Mouse (Mus musculus): ENCODE measurements at regions not wholly inside any gene's neighbourhood (a gene's known extent, or its start where the extent isn't known, plus 50 kb on each side); places are given as distances from the start of the nearest gene placed in this dataset.

DNA sequence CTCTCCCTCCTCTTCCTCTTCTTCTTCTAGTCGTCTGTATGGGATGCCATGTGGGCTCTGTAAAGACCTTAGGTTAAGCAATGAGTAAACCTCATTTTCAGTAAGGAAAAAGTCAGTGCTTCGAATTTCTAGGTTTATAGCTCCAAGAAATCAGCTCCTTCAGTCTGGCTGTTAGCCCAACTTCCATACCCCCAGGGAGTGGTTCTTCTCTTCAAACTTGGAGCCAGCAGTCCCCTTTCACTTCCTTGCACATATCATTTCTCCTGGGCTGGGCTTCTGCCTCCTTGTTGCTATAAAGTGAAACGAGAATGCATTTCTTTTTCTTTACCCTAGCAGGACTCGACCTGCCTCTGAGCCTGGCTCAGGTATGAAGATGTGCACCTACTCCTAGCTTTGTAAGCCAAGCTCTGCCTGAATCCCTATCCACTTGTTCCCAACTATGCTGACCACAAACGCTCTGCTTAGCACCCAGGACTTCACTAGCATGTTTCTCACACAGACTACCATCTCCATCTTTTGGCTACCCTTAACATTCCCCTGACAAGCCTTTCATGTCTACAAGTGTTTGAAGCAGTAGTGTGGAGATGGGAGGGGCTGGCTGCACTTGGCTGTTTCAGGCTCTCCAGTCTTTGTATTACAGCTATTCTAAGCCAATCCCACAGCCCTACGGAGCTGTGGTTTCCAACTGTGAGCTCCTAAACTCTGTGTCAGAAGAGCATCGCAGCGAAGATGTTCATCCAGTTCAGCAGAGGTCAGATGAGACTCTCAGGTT lies 243.8 kb upstream of the Tprg start:
- ATAC-seq = no peak

DNA sequence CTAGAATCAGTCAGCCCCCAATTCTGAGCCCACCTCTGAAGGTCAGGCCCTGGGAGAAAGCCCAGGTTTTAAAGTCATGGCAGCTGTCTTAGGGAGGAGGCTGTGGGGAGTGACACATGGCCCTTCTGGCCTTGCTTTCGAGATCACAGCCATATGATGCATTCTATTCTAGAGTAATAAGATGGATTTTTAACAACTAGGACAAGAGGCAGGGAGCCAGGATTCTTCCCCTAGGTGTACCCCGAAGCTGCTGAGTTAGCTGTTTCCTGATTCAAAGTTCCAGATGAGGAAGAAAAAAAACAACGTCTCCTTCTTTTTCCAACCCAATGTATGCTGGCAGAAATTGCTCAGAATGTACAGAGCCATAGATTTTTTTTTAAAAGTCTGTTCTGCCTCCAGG lies 242.0 kb upstream of the Tprg start:
- ATAC-seq = no peak

DNA sequence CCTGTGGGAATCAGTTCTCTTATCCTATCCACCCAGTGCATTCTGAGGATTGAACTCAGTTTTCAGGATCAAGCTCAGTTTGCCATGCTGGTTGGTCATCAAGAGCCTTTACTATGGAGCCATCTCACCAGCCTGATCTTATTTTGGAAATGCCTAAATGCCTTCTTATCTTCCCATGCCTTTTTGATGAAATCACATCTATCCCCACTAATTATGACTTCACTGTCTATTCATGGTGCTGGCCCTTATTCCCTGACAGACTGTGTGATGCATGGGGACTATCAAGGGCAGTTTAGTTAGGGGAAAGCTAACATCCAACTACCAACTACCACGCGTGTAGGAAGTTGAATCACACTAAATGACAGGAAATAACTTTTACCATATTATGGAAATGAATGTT lies 238.9 kb upstream of the Tprg start:
- ATAC-seq = no peak

DNA sequence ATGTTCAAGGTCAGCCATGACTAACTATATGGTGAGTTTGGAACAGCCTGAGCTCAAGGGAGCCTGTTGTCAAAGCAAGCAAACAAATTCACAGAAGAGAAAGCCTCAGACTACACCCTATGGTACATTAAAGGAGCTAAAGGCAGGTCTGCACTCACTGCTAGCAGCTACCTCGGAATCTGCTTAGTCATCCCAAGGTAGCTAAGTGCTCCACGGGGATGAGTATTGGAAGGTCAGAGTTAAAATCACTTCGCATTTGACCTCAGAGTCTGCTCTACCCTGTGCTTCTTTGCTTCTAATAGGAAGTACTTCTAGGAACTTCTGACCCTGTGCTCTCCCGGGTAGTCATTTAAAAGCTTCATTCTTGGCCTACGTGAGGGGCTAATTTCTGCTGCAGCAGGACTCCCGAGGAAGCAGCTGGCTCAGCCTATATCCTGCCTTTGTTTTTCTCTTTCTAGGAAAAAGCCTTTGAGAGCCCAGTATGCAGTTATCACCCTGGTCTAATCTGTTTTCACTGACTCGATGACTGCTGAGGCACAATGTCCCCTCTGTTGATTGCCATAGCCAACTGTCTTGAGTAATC lies 236.6 kb upstream of the Tprg start:
- ATAC-seq = no peak

DNA sequence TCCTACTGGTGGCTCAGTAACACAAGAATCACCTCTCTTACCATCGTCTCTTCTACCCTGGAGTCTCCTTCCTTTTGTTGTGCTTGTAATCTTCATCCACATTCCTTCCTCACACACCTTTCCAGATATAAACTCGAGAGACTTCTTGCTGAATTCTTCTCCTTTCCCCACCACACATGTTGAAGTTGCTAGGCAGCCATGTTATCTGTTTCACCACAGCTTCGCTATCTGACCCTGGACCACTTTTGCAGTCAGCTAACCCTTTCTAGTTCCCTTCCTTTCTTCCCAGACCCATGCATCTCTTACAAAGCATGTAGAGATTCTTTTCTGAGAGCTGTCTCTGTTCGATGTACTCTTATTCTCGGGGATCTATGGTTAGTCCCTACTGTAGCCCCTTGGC lies 235.6 kb upstream of the Tprg start:
- ATAC-seq = no peak

DNA sequence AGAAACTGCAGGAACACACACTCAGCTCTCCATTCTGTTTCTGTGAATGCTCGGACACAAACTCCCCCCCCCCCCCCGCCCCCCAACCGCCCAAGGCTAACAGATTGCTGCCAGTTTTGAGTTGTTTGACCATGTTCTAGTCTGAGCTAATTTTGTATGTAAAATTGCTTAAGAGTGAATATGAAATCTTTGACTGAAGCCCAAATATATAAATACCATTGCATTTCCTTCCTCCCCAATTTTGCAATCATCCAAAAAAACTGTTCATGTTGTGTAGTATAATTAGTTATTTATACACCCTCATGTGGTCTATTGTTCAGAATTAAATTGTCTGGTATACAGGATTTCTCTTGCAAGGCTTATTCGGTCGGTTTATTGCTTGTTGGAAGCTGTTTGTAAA lies 234.2 kb upstream of the Tprg start:
- no peak for ATAC-seq

DNA sequence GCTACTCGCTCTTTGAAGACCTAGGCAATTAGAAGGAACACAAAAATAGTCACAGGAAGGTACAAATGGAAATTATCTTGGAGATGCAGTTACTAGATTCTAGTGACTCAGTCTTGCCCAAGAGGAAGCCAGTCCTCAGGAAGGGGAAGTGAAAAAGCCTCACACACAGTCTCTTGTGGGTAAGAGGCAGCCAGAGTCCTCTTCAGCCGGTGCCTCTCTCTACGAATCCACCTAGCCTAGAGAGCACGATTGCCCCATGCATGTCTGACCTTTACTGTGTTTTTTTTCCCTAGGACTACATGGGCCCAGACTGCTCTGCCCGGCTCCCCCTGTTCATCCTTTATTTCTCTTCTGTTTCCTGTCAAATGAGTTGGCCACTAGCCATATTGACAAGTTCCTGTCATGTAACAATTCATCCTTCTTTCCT lies 233.7 kb upstream of the Tprg start:
- peak; percentile 58 for ATAC-seq

DNA sequence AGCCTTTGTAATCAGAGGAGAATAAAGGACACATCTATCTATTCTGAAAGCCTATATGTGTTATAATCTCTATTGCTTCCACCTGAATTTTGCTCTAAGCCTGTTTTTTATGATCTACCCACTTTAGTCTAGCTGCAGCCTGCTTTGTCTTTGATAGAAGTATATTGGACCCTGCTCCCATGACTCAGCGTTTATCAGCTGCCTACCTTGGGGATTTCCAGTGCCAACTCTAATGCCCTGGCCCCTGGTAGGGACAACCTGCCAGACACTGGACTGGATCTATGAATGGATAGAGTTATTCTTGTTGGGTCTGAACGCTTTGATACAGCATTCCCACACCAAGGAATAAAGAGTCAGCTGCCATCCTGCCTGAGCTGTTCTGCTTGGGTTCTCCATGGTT lies 232.3 kb upstream of the Tprg start:
- ATAC-seq = no peak

DNA sequence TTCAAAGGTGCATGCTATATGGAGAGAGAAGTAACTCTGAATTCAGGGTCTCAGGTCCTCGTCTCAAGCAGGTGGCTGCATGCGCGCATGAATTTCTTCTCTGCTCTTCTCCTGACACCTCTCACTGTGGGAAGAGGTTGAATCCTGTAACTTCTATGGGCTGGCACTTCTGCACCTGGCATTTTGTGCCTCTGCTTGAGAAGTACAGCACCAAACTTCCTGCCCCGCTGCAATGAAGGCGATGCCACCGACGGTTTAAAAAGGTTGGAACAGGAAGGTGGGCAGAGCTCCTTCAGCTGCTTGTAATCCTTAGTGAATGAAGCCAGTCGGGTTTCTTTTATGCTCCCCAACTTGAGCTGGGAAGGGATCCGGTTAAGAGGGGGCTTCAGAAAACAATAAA lies 231.2 kb upstream of the Tprg start:
- ATAC-seq = no peak

DNA sequence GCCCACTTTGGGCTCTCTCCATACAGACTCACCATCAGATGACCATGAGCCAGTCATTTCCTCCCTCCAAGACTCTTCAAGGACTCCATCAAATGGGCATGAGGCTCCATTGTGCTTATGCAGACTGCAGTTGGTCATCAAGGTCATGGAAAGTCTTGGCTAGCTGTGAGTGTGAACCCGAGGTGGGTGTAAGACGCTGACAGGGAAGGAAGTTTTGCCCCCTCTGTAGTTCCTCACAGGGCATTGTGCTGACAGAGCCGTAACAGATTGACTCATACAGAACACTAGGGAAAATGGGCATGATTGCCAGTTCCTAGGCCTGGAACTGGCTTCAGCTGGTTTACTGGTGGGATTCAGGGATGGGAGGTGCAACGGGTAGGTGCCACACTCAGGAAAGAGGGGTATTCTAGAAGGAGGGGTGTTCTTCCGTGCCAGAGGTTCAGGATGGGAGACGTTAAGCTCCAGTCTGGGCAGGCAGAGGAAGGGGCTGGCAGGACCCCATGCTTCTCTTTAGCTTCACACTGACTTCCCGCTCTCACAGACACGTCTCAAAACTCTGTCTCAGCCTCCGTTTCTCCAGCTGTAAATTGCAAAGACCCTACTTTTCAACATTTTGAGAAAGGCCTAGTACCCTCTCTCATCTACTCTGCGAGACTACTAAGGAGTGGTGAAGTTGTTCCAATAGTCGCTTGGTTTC lies 228.4 kb upstream of the Tprg start:
- no peak for ATAC-seq

DNA sequence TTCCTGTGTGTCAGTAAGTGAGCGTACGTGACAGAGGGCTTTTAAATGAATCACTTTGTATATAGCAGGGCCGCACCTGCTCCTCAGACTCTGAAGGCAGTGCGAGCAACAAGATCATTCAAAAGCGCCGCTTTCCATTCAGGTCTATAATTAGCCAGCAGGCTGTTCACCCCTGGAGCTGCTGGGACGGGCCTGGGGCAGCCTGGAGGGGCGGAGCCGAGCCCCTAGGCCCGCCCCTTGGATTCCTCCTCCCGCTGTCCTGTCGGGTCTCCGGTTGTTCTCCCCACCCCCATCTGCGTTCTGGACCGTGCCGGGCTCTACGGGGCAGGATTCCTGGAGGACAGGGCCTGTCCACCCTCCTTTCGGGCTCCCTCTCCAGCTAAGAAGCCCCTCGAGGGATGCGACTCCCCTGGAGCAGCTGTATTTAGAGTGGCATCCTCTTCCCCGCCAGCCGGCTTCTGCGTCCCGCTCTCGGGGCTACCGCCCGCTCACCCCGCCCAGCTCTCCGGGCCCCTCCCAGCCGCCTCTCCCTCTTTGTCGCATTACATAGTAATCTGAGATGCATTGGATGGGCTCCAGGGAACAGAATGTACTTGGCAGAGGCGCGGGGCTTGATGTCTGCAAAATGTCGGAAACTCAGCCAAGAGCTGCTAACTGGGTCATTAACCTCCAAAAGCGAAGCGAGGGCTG lies 227.7 kb upstream of the Tprg start:
- ATAC-seq = peak; percentile 81

DNA sequence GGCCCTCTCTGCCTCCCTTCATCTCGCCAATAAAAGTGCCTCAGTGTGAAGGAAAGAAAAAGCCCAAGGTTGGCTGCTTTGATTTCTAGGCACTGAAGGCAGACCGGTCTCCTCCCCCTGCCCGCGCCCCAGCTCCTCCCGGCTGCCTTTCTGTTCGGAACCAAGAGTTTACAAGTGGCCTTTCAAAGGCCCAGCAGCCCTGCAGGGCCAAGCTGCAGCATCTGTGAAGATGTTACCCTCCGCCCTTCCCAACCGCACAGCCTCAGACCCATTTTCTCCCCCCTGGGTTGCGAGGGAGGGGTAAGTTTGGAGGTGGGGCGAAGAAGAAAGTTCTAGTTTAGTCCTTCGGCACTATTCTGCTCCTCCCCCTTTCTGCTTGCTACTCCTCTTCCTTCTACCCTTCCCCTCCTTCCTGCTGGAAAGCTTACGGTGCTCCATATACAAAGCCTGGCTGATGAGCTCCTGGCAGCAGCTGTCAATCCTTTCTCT lies 227.1 kb upstream of the Tprg start:
- ATAC-seq = peak; percentile 40

DNA sequence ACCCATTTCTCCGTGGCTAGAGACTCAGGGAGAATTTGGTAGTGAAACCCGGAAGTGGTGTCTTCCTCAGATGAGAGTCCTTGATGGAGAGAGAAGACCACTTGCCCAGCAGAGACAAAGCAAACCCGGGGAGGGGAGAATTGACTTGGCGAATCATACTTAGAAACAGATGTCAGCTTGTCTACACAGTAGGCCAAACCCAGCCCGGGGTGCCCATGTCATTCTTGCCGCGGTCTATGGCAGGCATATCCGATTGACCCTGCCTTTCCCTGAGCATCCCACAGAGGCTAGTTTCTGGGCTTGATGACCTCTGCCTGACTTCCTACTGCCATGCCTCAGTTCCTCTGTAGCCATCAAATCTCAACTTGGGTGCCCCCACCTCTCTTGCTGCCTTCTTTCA lies 226.4 kb upstream of the Tprg start:
- ATAC-seq = no peak

DNA sequence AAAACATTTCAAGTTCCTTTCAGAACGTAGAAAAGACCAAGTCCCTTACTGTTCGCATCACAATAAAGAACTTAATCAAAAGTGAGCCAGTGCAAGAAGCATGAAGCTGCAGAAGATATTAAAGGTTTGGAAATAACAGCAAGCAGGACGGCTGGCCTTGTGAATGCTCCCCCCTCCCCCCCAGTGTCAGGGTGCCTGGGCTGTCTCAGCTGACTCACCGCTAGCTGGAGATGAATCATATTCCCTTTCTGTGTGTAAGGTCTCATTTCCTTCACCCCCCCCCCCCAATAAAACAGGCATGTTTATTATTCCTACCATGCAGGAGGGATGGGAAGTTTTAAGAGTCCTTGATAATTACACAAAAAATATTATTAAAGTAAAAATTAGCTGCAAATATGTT lies 225.0 kb upstream of the Tprg start:
- no peak for ATAC-seq

DNA sequence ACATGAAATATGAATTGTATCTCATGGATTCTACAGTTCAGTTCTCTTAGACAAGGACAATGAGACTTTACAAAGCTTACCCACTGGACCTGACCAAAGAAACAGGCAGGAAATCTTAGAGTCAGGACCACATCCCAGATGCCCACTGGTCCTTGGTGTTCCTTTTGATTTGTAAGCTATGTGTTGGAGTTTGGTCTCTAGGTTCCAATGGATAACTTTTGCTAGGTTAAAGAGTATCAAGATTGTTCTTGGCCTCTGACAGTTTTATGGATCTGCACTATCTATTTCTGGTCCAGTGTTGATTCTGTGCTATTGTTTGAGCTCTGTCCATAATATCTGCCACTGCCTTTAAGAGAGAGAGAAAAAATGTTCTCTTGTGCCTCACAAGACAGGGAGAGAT lies 222.6 kb upstream of the Tprg start:
- no peak for ATAC-seq

DNA sequence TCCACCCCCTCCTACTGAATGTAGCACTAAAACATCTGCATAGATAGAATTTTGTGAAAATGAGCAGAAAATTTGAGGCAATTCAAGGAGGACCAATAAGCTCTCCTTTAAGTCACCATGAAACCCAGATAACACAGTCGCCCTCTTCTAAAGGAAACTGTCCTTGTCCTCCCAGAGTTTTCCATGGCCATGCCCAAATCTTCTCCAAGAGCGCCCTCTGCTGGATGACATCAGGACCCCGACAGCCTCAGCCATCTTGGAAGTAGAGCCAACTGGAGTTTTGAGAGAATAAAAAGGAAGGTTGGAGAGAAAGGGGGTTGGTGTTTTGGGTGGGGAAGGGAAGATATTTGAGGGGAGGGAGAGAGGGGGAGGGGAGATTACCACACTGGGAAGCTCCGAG lies 222.1 kb upstream of the Tprg start:
- peak; percentile 63 for ATAC-seq

DNA sequence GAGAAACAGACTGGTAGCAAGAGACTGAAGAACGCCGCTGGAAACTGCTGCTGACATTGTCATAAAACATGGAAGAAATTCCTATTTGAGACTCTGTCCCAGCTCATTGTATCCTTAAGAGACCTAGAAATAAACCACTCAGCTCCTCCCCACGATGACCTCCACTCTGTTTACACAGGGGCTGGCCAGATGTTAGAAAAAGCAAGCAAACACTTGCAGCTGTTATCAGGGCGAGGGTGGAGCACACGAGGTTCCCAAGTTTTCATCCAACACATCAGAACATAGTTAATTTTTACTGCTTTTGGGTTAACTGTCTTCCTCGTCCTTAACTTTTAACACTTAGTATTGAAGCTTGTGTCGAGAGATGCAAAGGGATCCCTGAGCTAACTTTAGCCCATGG lies 219.8 kb upstream of the Tprg start:
- no peak for ATAC-seq

DNA sequence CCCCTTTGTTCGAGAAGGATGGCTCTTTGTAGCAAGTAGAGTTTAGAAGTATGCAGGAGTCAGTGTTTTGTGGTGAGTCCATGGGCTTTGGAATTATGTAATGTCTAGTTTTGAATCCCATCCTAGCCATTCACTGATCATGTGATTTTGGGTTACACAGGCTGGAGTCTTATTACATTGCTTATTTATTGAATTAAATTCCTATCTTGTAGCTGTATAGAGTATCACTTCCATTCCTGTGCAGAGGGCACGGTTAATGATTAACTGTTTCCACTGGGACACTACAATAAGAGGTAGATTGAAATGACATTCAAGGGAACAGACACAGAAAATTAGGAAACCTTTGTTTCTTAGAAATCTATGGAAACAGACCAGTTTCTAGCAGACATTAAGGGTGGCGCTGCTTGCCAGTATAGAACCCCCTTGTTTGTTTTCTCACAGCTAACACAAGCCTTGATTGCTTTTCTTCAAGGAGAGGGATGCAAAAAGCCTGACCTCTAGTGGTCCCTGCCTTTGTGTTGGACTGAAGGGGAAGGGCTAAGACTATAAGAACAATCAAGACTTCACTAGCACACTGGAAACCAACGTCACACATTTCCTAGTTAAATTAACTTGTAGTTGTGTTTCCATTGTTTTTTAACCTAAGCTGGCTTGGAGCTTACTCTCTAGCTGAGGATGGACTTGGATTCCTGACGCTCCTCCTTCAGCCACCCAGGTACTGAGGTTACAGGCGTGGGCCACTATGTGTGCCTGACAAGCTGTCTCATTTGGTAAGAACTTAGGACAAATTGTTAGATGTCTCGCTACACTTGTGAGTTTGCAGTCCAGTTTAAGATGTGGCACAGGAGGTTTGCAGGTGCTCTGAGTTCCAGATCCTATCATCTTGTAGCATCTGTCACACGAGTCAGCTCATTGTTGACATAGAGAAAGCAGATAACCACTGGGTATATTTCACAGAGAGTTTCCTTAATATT lies 219.1 kb upstream of the Tprg start:
- peak; percentile 40 for ATAC-seq

DNA sequence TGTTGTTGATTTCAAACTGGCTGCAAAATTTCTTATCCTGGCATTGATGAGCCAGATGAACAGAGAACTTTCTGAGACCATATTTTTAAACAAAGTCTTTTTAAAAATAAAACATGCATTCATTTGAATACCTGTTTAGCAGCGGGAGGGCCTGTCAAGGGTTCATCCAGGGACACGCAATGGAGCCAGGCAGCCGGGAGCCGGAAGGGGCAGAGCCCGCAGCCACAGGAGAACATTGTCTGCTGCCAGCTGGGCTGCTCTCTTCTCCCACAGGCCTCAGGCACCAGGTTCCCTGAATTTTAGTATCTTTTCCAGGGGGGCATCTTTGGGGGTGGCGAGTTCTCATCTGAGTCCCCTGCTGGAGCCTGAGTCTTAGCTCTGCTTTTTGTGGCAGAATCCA lies 205.8 kb upstream of the Tprg start:
- ATAC-seq = no peak

DNA sequence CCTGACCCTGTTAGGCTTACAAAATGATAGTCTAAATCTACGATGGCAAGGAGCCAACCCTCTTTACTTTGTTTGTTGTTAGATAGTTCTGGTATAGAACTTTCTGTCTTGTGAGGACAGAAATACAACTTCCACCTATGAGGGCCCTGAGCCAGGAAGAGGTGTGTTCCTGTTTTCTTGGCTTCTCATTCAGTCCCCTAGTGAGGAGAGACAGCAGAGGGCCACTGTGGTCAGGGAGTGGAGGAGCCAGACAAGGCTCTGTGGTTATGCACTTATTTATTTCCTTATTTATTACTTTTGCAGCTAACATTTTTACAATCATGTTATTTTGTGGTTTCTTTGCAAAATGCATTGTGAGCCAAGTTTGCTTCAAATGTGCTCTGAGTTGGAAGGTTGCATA lies 202.9 kb upstream of the Tprg start:
- ATAC-seq = no peak

DNA sequence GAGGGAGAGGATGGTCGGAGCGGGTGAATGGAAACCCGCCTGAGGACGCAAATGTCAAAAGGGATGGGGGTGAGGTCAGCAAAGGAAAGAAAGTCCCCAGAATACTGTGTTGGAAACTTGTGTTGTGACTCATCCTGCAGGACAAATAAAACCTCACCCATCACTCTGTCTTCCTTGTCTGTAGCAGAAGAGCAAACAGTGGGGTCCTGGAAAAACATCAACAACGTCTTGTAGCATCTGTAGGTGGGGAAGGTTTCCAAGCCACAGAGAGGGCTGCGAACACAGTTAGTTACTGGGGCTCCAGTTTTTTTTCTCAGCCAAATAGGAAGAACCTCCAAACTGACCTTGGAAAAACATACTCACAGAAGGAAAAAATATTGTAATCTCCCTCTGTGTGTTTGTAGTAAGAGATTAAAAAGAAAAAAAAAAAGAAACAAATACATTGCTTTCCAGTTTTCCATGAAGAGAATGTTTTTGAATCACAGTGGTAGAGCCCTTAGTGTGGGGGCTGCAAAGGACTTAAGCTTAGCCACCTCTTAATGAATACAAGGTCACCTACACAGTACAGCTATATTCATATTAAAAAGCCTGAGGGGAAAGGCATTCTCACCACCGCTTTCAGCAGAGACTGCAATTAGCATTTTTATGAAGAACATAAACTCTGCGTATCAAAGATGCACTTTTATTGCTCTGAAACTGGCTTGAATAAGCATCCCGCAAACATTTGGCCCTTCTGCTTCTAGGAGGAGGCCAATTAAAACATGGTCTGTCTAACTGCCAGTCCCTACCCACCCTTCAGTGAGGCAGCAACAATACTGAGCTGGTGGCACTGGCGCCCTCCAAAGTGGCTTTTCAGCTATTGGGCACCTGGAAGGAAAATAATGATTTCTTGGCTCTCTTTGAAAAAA lies 198.6 kb upstream of the Tprg start:
- no peak for ATAC-seq

Data from CD4-positive, CD25-positive, alpha-beta regulatory T cell, adult 4 months (primary cell).